ENCODE assay signal across 11 mouse cellular contexts in genomic region chr9:64233656-64234055, GRCm38 (mm10). TPM values are rescaled to one million over a fixed set of nuclear protein-coding genes. Genes with fewer than 3 reads are reported as not detected.
DNase-seq lines count a peak whose midpoint lies in the region; ATAC-seq lines count a peak whose summit lies in the region.
"Had no signal": no experiment of that assay in that cellular context is flagged by ENCODE, and none has a peak within 500 bp of the region (broad histone marks: within the 10 kb centered on the region; RNA-seq: fewer than 3 reads in every experiment).

No protein-coding gene starts in this region.

- no peak overlapping the region for H3K9ac ChIP-seq in heart, embryonic 15.5 days
- H3K9ac ChIP-seq in heart, embryonic 11.5 days (ENCODE audit: low read depth, low read length), result no peak overlapping the region
- H3K9ac ChIP-seq in midbrain, embryonic 11.5 days (ENCODE audit: low read length), result no peak overlapping the region
- H3K9ac ChIP-seq in midbrain, embryonic 13.5 days (replicated peaks), result no peak overlapping the region
- no peak overlapping the region; the same call in 1 of the 2 replicates for H3K9ac ChIP-seq in stomach, embryonic 16.5 days (ENCODE audit: low read length)
- no peak overlapping the region for H3K9ac ChIP-seq in liver, embryonic 11.5 days (ENCODE audit: low read depth, low read length)
- no peak overlapping the region for H3K9ac ChIP-seq in midbrain, embryonic 15.5 days

- peaks cover 30% of the 10 kb centered on the region for H3K4me1 ChIP-seq in heart, embryonic 15.5 days (replicated peaks)
- H3K4me1 ChIP-seq in heart, embryonic 11.5 days (ENCODE audit: control insufficient read depth, insufficient read depth, low read length), result peaks cover 25% of the 10 kb centered on the region
- no peaks in the 10 kb centered on the region for H3K4me1 ChIP-seq in midbrain, embryonic 11.5 days (ENCODE audit: control insufficient read depth, insufficient read depth, low read length)
- peaks cover 18% of the 10 kb centered on the region for H3K4me1 ChIP-seq in midbrain, embryonic 13.5 days (replicated peaks)
- peaks cover 43% of the 10 kb centered on the region for H3K4me1 ChIP-seq in stomach, embryonic 16.5 days (ENCODE audit: control insufficient read depth, insufficient read depth, low read length)
- peaks cover 5% of the 10 kb centered on the region for H3K4me1 ChIP-seq in liver, embryonic 11.5 days (replicated peaks; ENCODE audit: control insufficient read depth, insufficient read depth, low read length)
- peaks cover 9% of the 10 kb centered on the region; the same call in 1 of the 2 replicates for H3K4me1 ChIP-seq in midbrain, embryonic 15.5 days

- DNase-seq in midbrain, embryonic 11.5 days (ENCODE audit: low spot score, missing footprints), result peak; percentile 72
- DNase-seq in kidney, postnatal 14 days, result peak; percentile 56
- DNase-seq in liver, embryonic 11.5 days (ENCODE audit: low spot score), result no peak
- DNase-seq: midbrain, embryonic 14.5 days; right cerebral cortex, adult 18-20 months; thymus, adult 18-20 months had no signal

- H3K36me3 ChIP-seq in heart, embryonic 15.5 days, result no peaks in the 10 kb centered on the region
- peaks cover 4% of the 10 kb centered on the region; the same call in 1 of the 2 replicates for H3K36me3 ChIP-seq in heart, embryonic 11.5 days (ENCODE audit: control insufficient read depth, insufficient read depth, low read length)
- H3K36me3 ChIP-seq in midbrain, embryonic 11.5 days (ENCODE audit: control insufficient read depth, insufficient read depth, low read length), result 0 out of 2 replicates have a peak, but pooled peaks cover 2% of the 10 kb centered on the region
- H3K36me3 ChIP-seq in midbrain, embryonic 13.5 days, result no peaks in the 10 kb centered on the region
- 0 out of 2 replicates have a peak, but pooled peaks cover 3% of the 10 kb centered on the region for H3K36me3 ChIP-seq in stomach, embryonic 16.5 days (ENCODE audit: control insufficient read depth, insufficient read depth, low read length)
- H3K36me3 ChIP-seq in liver, embryonic 11.5 days (ENCODE audit: control insufficient read depth, insufficient read depth, low read length), result no peaks in the 10 kb centered on the region
- no peaks in the 10 kb centered on the region for H3K36me3 ChIP-seq in midbrain, embryonic 15.5 days (replicated peaks)

- H3K27ac ChIP-seq in heart, embryonic 15.5 days, result peak overlapping the region; percentile 57
- no peak overlapping the region for H3K27ac ChIP-seq in heart, embryonic 11.5 days (ENCODE audit: low read depth, low read length)
- no peak overlapping the region for H3K27ac ChIP-seq in midbrain, embryonic 11.5 days (ENCODE audit: low read depth, low read length)
- H3K27ac ChIP-seq in midbrain, embryonic 13.5 days, result no peak overlapping the region
- peak overlapping the region; percentile 74 for H3K27ac ChIP-seq in stomach, embryonic 16.5 days (ENCODE audit: low read length)
- H3K27ac ChIP-seq in liver, embryonic 11.5 days (ENCODE audit: low read depth, low read length), result no peak overlapping the region
- H3K27ac ChIP-seq in midbrain, embryonic 15.5 days, result no peak overlapping the region

- H3K4me3 ChIP-seq in heart, embryonic 15.5 days, result no peak overlapping the region
- H3K4me3 ChIP-seq in heart, embryonic 11.5 days (ENCODE audit: low read depth, low read length), result no peak overlapping the region
- H3K4me3 ChIP-seq in midbrain, embryonic 11.5 days (ENCODE audit: low read depth, low read length), result no peak overlapping the region
- no peak overlapping the region for H3K4me3 ChIP-seq in midbrain, embryonic 13.5 days (replicated peaks)
- no peak overlapping the region for H3K4me3 ChIP-seq in stomach, embryonic 16.5 days (replicated peaks; ENCODE audit: low read length)
- H3K4me3 ChIP-seq in liver, embryonic 11.5 days (ENCODE audit: low read depth, low read length), result no peak overlapping the region
- no peak overlapping the region for H3K4me3 ChIP-seq in midbrain, embryonic 15.5 days

- ATAC-seq in heart, embryonic 15.5 days (replicated peaks; ENCODE audit: insufficient number of reproducible peaks, insufficient read depth, low FRiP score, low read depth), result no peak
- no peak for ATAC-seq in heart, embryonic 11.5 days (replicated peaks; ENCODE audit: insufficient number of reproducible peaks, low FRiP score, low TSS enrichment)
- no peak for ATAC-seq in midbrain, embryonic 11.5 days (ENCODE audit: low FRiP score)
- ATAC-seq in midbrain, embryonic 13.5 days, result no peak
- ATAC-seq in stomach, embryonic 16.5 days (ENCODE audit: insufficient read depth, low FRiP score), result peak; percentile 56; the same call in 1 of the 2 replicates
- no peak for ATAC-seq in liver, embryonic 11.5 days (replicated peaks; ENCODE audit: low FRiP score)
- ATAC-seq in midbrain, embryonic 15.5 days (replicated peaks), result no peak

- no peaks in the 10 kb centered on the region for H3K9me3 ChIP-seq in heart, embryonic 15.5 days (replicated peaks)
- H3K9me3 ChIP-seq in heart, embryonic 11.5 days (replicated peaks; ENCODE audit: control insufficient read depth, low read length), result no peaks in the 10 kb centered on the region
- no peaks in the 10 kb centered on the region for H3K9me3 ChIP-seq in midbrain, embryonic 11.5 days (ENCODE audit: control insufficient read depth, low read length)
- H3K9me3 ChIP-seq in midbrain, embryonic 13.5 days, result no peaks in the 10 kb centered on the region
- no peaks in the 10 kb centered on the region for H3K9me3 ChIP-seq in stomach, embryonic 16.5 days (replicated peaks; ENCODE audit: control insufficient read depth, low read length)
- H3K9me3 ChIP-seq in liver, embryonic 11.5 days (ENCODE audit: control insufficient read depth, low read length), result no peaks in the 10 kb centered on the region
- no peaks in the 10 kb centered on the region for H3K9me3 ChIP-seq in midbrain, embryonic 15.5 days

- no peak overlapping the region for H3K4me2 ChIP-seq in heart, embryonic 15.5 days
- no peak overlapping the region for H3K4me2 ChIP-seq in heart, embryonic 11.5 days
- H3K4me2 ChIP-seq in midbrain, embryonic 11.5 days, result no peak overlapping the region
- no peak overlapping the region for H3K4me2 ChIP-seq in midbrain, embryonic 13.5 days (replicated peaks)
- no peak overlapping the region for H3K4me2 ChIP-seq in stomach, embryonic 16.5 days (ENCODE audit: low read depth, low read length)
- H3K4me2 ChIP-seq in liver, embryonic 11.5 days, result no peak overlapping the region
- H3K4me2 ChIP-seq in midbrain, embryonic 15.5 days, result no peak overlapping the region

- WGBS in heart, embryonic 15.5 days, result 64% methylated on average over 5 of the region's 5 CpGs
- 84% methylated on average over 5 of the region's 5 CpGs for WGBS in heart, embryonic 11.5 days (ENCODE audit: insufficient replicate concordance)
- WGBS in midbrain, embryonic 11.5 days, result 69% methylated on average over 5 of the region's 5 CpGs
- 60% methylated on average over 5 of the region's 5 CpGs for WGBS in midbrain, embryonic 13.5 days
- 36% methylated on average over 5 of the region's 5 CpGs for WGBS in stomach, embryonic 16.5 days
- WGBS in liver, embryonic 11.5 days, result 79% methylated on average over 5 of the region's 5 CpGs
- 60% methylated on average over 5 of the region's 5 CpGs for WGBS in midbrain, embryonic 15.5 days

- no peaks in the 10 kb centered on the region for H3K27me3 ChIP-seq in heart, embryonic 15.5 days
- no peaks in the 10 kb centered on the region for H3K27me3 ChIP-seq in heart, embryonic 11.5 days (ENCODE audit: control insufficient read depth, insufficient read depth, low read length)
- H3K27me3 ChIP-seq in midbrain, embryonic 11.5 days (ENCODE audit: control insufficient read depth, insufficient read depth, low read length), result no peaks in the 10 kb centered on the region
- H3K27me3 ChIP-seq in midbrain, embryonic 13.5 days, result no peaks in the 10 kb centered on the region
- no peaks in the 10 kb centered on the region for H3K27me3 ChIP-seq in stomach, embryonic 16.5 days (ENCODE audit: control insufficient read depth, insufficient read depth, low read length)
- no peaks in the 10 kb centered on the region for H3K27me3 ChIP-seq in liver, embryonic 11.5 days (replicated peaks; ENCODE audit: control insufficient read depth, insufficient read depth, low read length)
- H3K27me3 ChIP-seq in midbrain, embryonic 15.5 days (replicated peaks), result no peaks in the 10 kb centered on the region

RNA-seq across cellular contexts. Expression of gene Uchl4, which starts 1.3 kb away (rescaled TPM):
- polyA plus RNA-seq in heart, embryonic 15.5 days (2015; fragmentation: Nextera tagmentation; extraction: Ambion mirVana), result 1.3 and 2.0 TPM in 2 replicates
- polyA plus RNA-seq in heart, embryonic 11.5 days (2014; fragmentation: Nextera tagmentation; extraction: Ambion mirVana), result 2.7 and 3.1 TPM in 2 replicates
- polyA plus RNA-seq in midbrain, embryonic 11.5 days (2014; fragmentation: Nextera tagmentation; extraction: Ambion mirVana), result 1.8 and 2.6 TPM in 2 replicates
- 2.8 and 3.7 TPM in 2 replicates for polyA plus RNA-seq in midbrain, embryonic 13.5 days (2015; fragmentation: Nextera tagmentation; extraction: Ambion mirVana)
- polyA plus RNA-seq in stomach, embryonic 16.5 days (2015; fragmentation: Nextera tagmentation; extraction: Ambion mirVana), result 2.8 and 3.6 TPM in 2 replicates
- 2.5 and 5.4 TPM in 2 replicates for polyA plus RNA-seq in liver, embryonic 11.5 days (2014; fragmentation: Nextera tagmentation; extraction: Ambion mirVana)
- 2.6 and 2.7 TPM in 2 replicates for polyA plus RNA-seq in midbrain, embryonic 15.5 days (2015; fragmentation: Nextera tagmentation; extraction: Ambion mirVana)

RNA-seq across cellular contexts. Expression of gene Map2k1, which starts 19.8 kb away (rescaled TPM):
- polyA plus RNA-seq in heart, embryonic 15.5 days (2015; fragmentation: Nextera tagmentation; extraction: Ambion mirVana), result 78.3 and 80.8 TPM in 2 replicates
- polyA plus RNA-seq in heart, embryonic 11.5 days (2014; fragmentation: Nextera tagmentation; extraction: Ambion mirVana), result 100 and 108 TPM in 2 replicates
- 78.2 and 78.8 TPM in 2 replicates for polyA plus RNA-seq in midbrain, embryonic 11.5 days (2014; fragmentation: Nextera tagmentation; extraction: Ambion mirVana)
- 41.6 and 46.6 TPM in 2 replicates for polyA plus RNA-seq in midbrain, embryonic 13.5 days (2015; fragmentation: Nextera tagmentation; extraction: Ambion mirVana)
- 80.7 and 80.9 TPM in 2 replicates for polyA plus RNA-seq in stomach, embryonic 16.5 days (2015; fragmentation: Nextera tagmentation; extraction: Ambion mirVana)
- 68.1 and 74.5 TPM in 2 replicates for polyA plus RNA-seq in liver, embryonic 11.5 days (2014; fragmentation: Nextera tagmentation; extraction: Ambion mirVana)
- polyA plus RNA-seq in midbrain, embryonic 15.5 days (2015; fragmentation: Nextera tagmentation; extraction: Ambion mirVana), result 56.9 and 60.1 TPM in 2 replicates

RNA-seq across cellular contexts. Expression of gene Tipin, which starts 47.7 kb away (rescaled TPM):
- 98.0 and 113 TPM in 2 replicates for polyA plus RNA-seq in heart, embryonic 15.5 days (2015; fragmentation: Nextera tagmentation; extraction: Ambion mirVana)
- polyA plus RNA-seq in heart, embryonic 11.5 days (2014; fragmentation: Nextera tagmentation; extraction: Ambion mirVana), result 155 and 159 TPM in 2 replicates
- 286 TPM in 2 replicates for polyA plus RNA-seq in midbrain, embryonic 11.5 days (2014; fragmentation: Nextera tagmentation; extraction: Ambion mirVana)
- 110 and 133 TPM in 2 replicates for polyA plus RNA-seq in midbrain, embryonic 13.5 days (2015; fragmentation: Nextera tagmentation; extraction: Ambion mirVana)
- 132 and 162 TPM in 2 replicates for polyA plus RNA-seq in stomach, embryonic 16.5 days (2015; fragmentation: Nextera tagmentation; extraction: Ambion mirVana)
- polyA plus RNA-seq in liver, embryonic 11.5 days (2014; fragmentation: Nextera tagmentation; extraction: Ambion mirVana), result 361 and 387 TPM in 2 replicates
- polyA plus RNA-seq in midbrain, embryonic 15.5 days (2015; fragmentation: Nextera tagmentation; extraction: Ambion mirVana), result 57.0 and 67.9 TPM in 2 replicates

RNA-seq across cellular contexts. Expression of gene Snapc5, which starts 54.6 kb away (rescaled TPM):
- polyA plus RNA-seq in heart, embryonic 15.5 days (2015; fragmentation: Nextera tagmentation; extraction: Ambion mirVana), result 29.6 and 29.9 TPM in 2 replicates
- 22.4 and 28.0 TPM in 2 replicates for polyA plus RNA-seq in heart, embryonic 11.5 days (2014; fragmentation: Nextera tagmentation; extraction: Ambion mirVana)
- 37.3 and 37.4 TPM in 2 replicates for polyA plus RNA-seq in midbrain, embryonic 11.5 days (2014; fragmentation: Nextera tagmentation; extraction: Ambion mirVana)
- polyA plus RNA-seq in midbrain, embryonic 13.5 days (2015; fragmentation: Nextera tagmentation; extraction: Ambion mirVana), result 39.2 and 44.9 TPM in 2 replicates
- 30.7 and 33.7 TPM in 2 replicates for polyA plus RNA-seq in stomach, embryonic 16.5 days (2015; fragmentation: Nextera tagmentation; extraction: Ambion mirVana)
- polyA plus RNA-seq in liver, embryonic 11.5 days (2014; fragmentation: Nextera tagmentation; extraction: Ambion mirVana), result 24.3 and 25.1 TPM in 2 replicates
- polyA plus RNA-seq in midbrain, embryonic 15.5 days (2015; fragmentation: Nextera tagmentation; extraction: Ambion mirVana), result 33.9 and 36.6 TPM in 2 replicates

Comparison
In these comparisons a context has a peak if more than half of its experiments do, and no peak if none do; other contexts are left out.
1. H3K27ac ChIP-seq: peak in heart, embryonic 15.5 days (single experiment) and stomach, embryonic 16.5 days (single experiment); none in heart, embryonic 11.5 days (single experiment), midbrain, embryonic 11.5 days (single experiment), midbrain, embryonic 13.5 days (single experiment), liver, embryonic 11.5 days (single experiment) and midbrain, embryonic 15.5 days (single experiment).